Mouse (Mus musculus): ENCODE measurements around the gene Gm21865.
"Not testable (repeated sequence)": the region's sequence is repeated elsewhere in the genome, so short reads cannot be mapped to it uniquely, and the experiment has no call there.

The Gm21865 gene

DNA sequence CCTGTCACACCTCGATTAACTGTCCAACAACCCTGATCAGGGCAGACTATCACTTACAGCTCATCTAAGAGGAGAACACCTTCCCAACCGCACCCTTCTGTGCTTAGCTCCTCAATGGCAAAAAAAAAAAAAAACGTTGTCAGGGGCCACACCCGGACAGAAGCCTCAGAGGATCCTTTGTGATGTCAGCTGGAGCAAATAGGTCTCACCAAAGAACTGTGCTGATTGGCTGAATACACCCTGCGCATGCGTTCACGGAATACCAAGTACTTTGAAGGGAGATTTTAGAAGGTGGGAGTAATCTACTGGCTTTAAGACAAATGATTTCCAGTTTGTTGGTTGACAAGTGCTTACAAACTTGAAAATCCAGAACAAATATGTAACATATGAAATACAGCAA is at the start of gene Gm21865:
Gene Gm21865 (minus strand): TSS at position 101 of the 400 bp plus-strand sequence.
- not testable (repeated sequence) for DNase-seq (ENCODE audit: low spot score in 2 of 2)
